Mouse (Mus musculus) lung, adult 2 months (tissue): ENCODE measurements around the gene Gm9999. TPM values are rescaled to one million over a fixed set of nuclear protein-coding genes. Genes with fewer than 3 reads are reported as not detected.
A peak's percentile ranks its signal among the peaks of the same experiment; 100 is the strongest.

ENCODE experiments used
- DNase-seq: peaks from one replicate; pipeline ENCODE4 v3.0.0; 2022
- H3K4me1 ChIP-seq: fragments of 200-500 bp; 2 replicates; pipeline ENCODE4 v1.6.1; 2011; ENCODE audit warnings: low read length; ENCODE audit not compliant: control insufficient read depth, insufficient read depth
- H3K4me3 ChIP-seq: fragments of 200-500 bp; replicated peaks from 2 replicates; pipeline ENCODE3; 2011; ENCODE audit warnings: low read depth, mild to moderate bottlenecking, control low read depth, low read length; ENCODE audit errors: extremely low read depth
- CTCF ChIP-seq: fragments of 200-500 bp; IDR thresholded peaks from 2 replicates; pipeline ENCODE4 v1.5.1; 2011; ENCODE audit warnings: mild to moderate bottlenecking, low read length, control low read depth; ENCODE audit not compliant: insufficient read depth
- POLR2A ChIP-seq: fragments of 200-500 bp; IDR thresholded peaks from 2 replicates; pipeline ENCODE4 v1.6.1; 2011; ENCODE audit warnings: low read depth, mild to moderate bottlenecking, control low read depth, low read length, borderline replicate concordance; ENCODE audit errors: extremely low read depth
- WGBS: fragments of 180-500 bp; shearing (Covaris S2); methylation state at CpG from one replicate; pipeline ENCODE4 v1.1.7; 2018; 5-methylcytosine and 5-hydroxymethylcytosine counted together
- polyA plus RNA-seq: library from polyadenylated mRNA; depleted of rRNA; stranded (reverse); fragments of >200 nt; gene quantifications from 2 replicates; pipeline ENCODE4 v1.2.3, GENCODE M21; 2012; rRNA removed

Gm9999 gene
- polyA plus RNA-seq = not detected in 2 replicates

DNA sequence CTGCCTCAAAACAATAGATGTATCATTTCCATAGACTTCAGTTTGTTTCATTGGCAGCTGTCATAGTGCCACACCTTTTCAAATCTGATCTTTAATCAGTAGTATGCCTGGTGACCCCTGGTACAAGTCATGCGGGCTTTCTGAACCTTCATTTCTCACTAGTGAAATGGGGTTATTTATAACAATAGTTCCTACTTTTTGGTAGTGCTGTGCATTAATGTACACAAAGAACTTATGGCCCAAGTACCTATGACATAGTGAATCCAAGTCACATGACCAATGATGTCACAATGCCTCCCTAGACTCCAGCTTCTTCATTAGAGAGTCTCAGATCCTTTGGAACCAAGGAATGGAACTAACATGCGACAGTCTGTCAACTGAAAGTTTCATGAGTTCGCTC lies at the start of gene Gm9999:
Gene Gm9999 (plus strand): TSS at position 301 of the 400 bp plus-strand sequence.
- no peak for TF ChIP-seq CTCF
- TF ChIP-seq POLR2A = no peak
- DNase-seq = no peak
- H3K4me1 ChIP-seq = peaks cover 2% of the 10 kb centered on the region; the same call in 1 of the 2 replicates
- 93% methylated on average over 3 of the region's 3 CpGs for WGBS
- H3K4me3 ChIP-seq = no peak within 1 kb of the TSS

DNA sequence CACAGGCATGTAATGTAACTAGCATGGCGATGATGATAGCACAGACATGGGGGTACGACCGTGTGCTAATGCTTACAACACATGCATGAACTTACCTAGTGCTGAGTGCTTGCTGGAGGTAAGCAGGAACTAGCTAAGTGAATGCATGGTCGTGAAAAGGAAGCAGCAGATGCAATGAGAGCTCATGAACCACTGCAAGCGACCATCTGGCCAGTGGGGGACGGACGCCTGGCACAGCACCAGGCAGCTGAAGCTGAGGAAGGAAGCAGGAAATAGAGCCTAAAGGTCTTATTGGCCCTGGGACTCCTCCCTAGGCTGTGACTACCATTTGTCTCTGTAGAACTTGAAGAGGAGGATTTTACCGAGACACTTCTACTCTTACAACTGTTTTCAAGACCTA lies 48.6 kb upstream of the Gm9999 start:
- Histone ChIP-seq H3K4me3 (no peak overlapping the region), H3K4me1 (no peaks in the 10 kb centered on the region)
- no peak for TF ChIP-seq CTCF
- no peak for TF ChIP-seq POLR2A
- DNase-seq = no peak
- 56% methylated on average over 8 of the region's 8 CpGs for WGBS

DNA sequence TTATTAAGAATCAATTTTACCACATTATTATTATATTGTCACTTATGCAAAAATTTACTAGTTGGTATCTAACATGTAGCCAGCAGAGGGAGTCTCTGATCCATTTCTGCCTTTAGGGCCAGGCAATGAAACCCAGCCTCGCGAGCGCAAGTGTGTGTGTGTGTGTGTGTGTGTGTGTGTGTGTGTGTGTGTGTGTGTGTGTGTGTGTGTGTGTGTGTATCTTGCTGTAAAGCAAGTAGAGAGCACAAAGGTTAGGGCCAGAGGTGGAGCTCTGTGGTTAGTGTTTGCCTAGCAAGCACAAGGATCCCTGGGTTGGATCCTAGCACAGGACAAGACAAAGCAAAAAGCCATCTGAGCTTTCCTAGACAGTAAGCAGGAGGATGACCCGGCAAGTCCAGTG lies 47.5 kb upstream of the Gm9999 start:
- Histone ChIP-seq H3K4me3 (no peak overlapping the region), H3K4me1 (no peaks in the 10 kb centered on the region)
- no peak for DNase-seq
- peak; percentile 35; the same call in 1 of the 2 replicates for TF ChIP-seq CTCF
- no peak for TF ChIP-seq POLR2A
- whole genome bisulfite sequencing = 33% methylated on average over 4 of the region's 4 CpGs

DNA sequence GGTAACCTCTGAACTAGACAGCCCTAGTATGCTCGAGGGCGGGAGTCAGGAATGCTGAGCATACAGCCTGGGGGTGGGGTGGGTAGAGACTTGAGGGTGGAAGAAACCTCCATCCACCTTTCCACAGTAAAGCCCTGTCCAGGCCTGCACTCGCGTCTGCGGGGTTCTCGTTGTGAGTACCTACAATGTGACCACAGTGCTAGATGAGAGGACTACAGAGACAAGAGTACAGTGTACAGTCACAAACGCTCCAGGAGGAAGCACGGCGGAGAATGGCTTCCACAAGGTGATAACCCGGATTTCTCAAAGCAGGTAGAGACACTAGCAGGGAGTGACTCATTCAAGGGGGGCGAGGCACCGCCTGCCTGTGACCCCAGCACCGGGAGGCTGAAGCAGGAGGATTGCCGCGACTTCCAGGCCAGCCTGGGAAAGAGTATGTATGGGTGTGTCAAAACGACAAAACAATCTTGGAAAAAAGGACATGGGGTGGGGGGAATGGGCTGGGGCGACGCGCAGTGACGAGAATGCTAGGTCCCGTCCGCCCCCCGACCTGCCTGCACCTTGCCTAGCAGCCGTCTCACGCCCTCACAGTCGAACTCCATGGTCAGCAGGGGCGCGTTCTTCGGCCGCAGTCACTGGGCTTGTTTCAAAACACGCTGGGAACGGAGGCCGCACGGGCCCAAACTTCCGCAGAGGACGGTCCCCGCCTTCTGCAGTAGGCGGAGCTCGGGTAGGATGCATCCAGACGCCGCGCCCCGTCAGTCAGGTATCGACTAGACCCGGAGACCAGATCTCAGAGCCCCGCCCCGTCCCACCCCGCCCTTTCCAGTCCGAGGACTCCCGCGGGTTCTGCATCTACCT lies 25.3 kb upstream of the Gm9999 start, which contains the start of gene Uevld:
Gene Uevld (minus strand): TSS at position 697 of the 861 bp plus-strand sequence.
- TF ChIP-seq CTCF (no peak), POLR2A (peak; percentile 48; the same call in 1 of the 2 replicates)
- WGBS = under 1% methylated on average over 51 of the region's 51 CpGs
- Histone ChIP-seq H3K4me3 (peak within 1 kb of the TSS; percentile 83), H3K4me1 (0 out of 2 replicates have a peak, but pooled peaks cover 2% of the 10 kb centered on the region)
- DNase-seq = peak; percentile 94

DNA sequence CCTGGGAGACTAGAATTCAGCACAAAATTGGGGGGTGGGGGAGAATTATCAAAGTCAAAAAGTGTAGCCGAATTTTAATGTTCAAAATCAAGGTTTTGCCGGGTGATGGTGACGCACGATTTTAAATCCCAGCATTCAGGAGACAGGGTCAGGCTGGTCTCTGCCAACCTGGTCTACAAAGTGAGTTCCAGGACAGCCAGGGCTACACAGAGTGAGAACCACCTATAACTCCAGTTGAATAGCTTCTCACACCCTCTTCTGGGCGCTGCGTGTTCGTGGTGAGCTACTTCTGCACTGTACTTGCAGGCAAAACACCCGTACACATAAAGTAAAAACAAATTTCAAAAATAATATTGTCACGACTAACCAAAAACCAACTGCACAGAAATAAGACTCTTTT lies 24.5 kb upstream of the Gm9999 start:
- no peak for TF ChIP-seq CTCF
- TF ChIP-seq POLR2A = no peak
- WGBS = 10% methylated on average over 9 of the region's 9 CpGs
- no peak for DNase-seq
- Histone ChIP-seq H3K4me3 (no peak overlapping the region), H3K4me1 (0 out of 2 replicates have a peak, but pooled peaks cover 3% of the 10 kb centered on the region)

DNA sequence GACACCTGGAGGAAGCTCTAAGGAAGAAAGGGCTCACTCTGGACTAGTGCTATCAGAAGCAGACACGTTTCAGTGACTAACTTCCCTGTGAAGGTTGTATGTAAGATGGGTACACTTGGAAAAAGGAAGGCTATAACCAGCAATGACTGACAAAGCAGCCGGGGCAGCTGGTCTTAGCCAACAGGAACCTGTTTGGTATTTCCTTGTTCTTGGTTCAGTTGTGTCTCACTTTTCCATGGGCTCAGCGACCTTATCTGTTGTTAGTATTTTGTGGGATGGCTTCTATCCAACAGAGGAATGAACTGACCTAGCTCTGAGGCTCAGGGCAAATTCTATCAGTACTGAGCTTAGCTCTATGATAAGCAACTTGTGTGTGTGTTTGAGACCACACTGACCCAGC lies 22.4 kb upstream of the Gm9999 start:
- DNase-seq = no peak
- no peak overlapping the region for H3K4me3 ChIP-seq
- 35% methylated on average over 3 of the region's 3 CpGs for WGBS
- TF ChIP-seq POLR2A = no peak
- no peak for TF ChIP-seq CTCF
- H3K4me1 ChIP-seq = 0 out of 2 replicates have a peak, but pooled peaks cover 3% of the 10 kb centered on the region

DNA sequence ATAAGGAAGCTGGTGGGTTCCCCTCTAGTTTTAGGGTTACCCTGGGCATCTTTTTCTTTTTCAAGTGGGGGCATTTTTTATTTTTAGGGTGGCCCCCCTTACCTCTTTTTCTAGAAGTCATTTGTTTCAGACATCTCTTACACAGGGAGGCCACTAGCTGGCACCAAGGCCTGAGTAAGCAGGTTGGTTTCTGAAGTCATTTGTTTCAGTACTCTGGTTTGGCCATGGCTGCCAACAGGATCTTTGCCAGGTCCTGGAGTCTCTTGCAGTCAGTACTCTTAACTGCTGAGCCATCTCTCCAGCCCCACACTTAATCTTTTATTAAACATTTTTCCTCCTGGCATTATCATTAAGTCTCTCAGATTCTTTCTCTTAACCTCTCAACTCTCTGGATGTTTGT lies 21.2 kb upstream of the Gm9999 start:
- Histone ChIP-seq H3K4me3 (no peak overlapping the region), H3K4me1 (0 out of 2 replicates have a peak, but pooled peaks cover 3% of the 10 kb centered on the region)
- no peak for DNase-seq
- no peak for TF ChIP-seq CTCF
- no peak for TF ChIP-seq POLR2A

DNA sequence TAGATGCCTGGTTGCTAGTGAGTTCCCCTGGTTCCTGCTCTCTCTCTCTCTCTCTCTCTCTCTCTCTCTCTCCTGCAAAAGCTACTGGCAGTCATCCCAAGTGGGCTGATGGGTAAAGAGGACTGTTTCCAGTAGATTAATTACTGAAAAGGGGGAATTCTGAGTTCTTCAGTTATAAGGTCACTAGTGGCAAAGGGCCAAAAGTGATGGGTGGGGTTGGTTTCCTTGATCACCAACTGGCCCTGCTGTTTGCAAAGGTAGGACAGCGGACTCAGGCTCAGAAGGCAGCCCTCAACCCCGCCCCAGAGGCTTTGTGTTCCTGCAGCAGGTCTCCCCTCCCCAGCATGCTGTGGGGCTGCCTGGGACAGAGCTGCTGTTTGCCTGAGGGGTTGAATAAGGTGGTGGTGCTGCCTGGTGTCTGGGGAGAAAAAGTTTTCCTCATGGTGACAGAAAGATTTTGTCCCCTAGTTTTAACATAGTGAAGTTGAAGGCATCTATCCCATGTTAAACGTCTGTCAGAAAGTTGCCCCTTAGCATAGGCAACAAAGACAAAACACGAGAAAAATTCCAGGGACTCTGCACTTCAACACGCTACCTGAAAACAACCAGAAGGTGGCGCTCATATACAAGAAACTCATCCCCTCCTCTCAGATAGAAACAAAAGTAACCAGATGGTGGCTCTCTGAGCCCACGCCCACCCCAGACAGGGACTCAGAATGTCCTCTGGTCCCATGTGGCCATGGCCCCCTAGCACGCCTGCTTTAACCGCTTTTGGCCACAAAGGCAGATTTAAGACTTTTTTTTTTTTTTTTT lies 20.4 kb upstream of the Gm9999 start:
- H3K4me1 ChIP-seq = 0 out of 2 replicates have a peak, but pooled peaks cover 3% of the 10 kb centered on the region
- peak; percentile 46 for DNase-seq
- TF ChIP-seq CTCF (peak; percentile 38), POLR2A (no peak)
- WGBS = 2% methylated on average over 9 of the region's 9 CpGs
- H3K4me3 ChIP-seq = no peak overlapping the region

DNA sequence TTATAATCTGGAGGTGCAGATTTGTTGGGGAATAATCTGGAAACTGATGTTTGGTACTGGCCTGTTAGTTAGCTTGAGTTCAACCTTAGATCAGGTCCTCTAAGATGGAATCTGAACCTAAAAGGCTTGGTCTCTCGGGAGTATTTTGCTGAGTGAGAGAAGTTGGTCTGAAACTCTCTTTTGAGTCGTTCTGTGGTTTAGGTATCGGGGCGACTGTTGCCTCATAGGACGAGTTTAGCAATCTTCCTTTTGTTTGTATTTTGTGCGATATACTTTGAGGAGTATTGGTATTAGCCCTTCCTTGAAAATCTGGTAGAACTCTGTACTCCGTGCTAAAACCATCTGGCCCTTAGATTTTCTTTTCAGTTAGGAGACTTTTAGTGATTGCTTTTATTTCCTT lies 19.3 kb upstream of the Gm9999 start:
- no peak for TF ChIP-seq CTCF
- TF ChIP-seq POLR2A = no peak
- no peak overlapping the region for H3K4me3 ChIP-seq
- 66% methylated on average over 7 of the region's 7 CpGs for WGBS

DNA sequence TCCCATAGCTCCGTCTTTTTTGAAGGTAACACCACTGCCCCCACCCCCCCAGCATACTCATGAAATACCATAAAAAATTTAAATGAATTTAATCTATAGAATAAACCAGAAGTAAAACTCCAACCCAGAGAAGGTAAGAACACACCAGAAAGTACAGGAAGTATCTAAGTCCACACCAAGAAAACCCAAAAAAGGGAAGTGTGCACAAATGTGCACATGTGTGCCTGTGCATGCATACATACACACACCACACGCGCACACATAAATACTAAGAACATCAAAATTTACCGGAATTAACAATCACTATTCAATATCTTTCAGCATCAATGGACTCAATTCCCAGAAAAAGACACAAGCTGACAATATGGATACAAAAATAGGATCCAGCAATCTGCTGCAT lies 13.5 kb upstream of the Gm9999 start:
- TF ChIP-seq CTCF = no peak
- TF ChIP-seq POLR2A = no peak
- WGBS = 86% methylated on average over 4 of the region's 4 CpGs
- no peak overlapping the region for H3K4me3 ChIP-seq
- DNase-seq = no peak
- H3K4me1 ChIP-seq = no peaks in the 10 kb centered on the region

More for the DNA sequence above, 19.3 kb upstream of the Gm9999 start:
- 0 out of 2 replicates have a peak, but pooled peaks cover 3% of the 10 kb centered on the region for H3K4me1 ChIP-seq
- DNase-seq = no peak
